Mouse (Mus musculus): Measurements from ENCODE around the gene Dhrs3. TPM values are rescaled to one million over a fixed set of nuclear protein-coding genes. Genes with fewer than 3 reads are reported as not detected.

The Dhrs3 gene
- polyA plus RNA-seq, 1 experiment from 2014 or later, result 19.6 TPM

- Histone ChIP-seq H3K27ac (replicated peaks) (no peak overlapping the region), H3K4me2 (replicated peaks) (no peak overlapping the region), H3K27me3 (no peaks in the 10 kb centered on the region), H3K4me3 (no peak overlapping the region), H3K9me3 (no peaks in the 10 kb centered on the region), H3K4me1 (0 out of 2 replicates have a peak, but pooled peaks cover 4% of the 10 kb centered on the region), H3K9ac (replicated peaks) (no peak overlapping the region), H3K36me3 (no peaks in the 10 kb centered on the region)
- ATAC-seq (replicated peaks), result peak; percentile 61
- 19% methylated on average over 9 of the region's 9 CpGs for WGBS
Observed at GRCm38 (mm10) chr4:144949441-144950326, 57.1 kb downstream of the Dhrs3 start.

DNA sequence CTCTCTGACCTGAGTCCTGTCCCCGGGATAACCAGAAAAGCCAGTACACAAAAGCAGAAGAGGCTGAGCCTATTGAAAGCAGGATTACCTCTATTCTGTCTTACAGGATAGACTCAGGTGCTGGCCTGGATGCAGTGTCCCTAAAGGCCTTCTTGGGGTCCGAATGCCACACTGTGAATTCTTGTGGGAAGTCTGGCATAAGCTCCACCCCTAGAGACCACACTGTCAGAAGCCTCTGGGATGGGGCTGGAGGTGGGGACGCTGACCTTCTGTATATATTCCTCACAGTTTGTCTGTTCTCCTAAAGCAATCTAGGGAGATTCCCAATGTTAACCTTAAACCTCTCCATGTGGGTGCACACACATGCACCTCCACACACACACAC, 57.7 kb downstream of the Dhrs3 start:
- ATAC-seq (replicated peaks), result no peak

DNA sequence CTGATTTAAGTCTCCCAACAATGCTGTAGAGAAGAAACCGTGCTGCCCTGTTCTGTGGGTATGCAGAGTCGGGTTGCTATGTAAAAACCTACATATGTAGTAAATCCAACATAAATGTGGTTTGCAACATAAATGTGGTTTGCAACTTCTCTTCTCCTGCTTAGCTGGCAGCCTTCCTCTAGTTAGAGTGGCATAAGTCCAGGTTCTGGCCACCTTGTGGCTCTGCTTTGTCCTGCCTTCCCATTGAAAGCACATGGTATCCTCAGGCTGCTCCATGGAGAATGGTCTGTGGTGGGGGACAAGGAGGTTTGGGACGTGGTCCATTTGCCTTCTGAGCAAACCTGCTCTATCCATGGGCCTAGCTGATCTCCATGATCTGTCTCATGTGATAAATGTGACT, 58.3 kb downstream of the Dhrs3 start:
- Histone ChIP-seq H3K36me3 (no peaks in the 10 kb centered on the region), H3K4me3 (no peak overlapping the region), H3K9me3 (no peaks in the 10 kb centered on the region), H3K27ac (replicated peaks) (no peak overlapping the region), H3K4me1 (0 out of 2 replicates have a peak, but pooled peaks cover 4% of the 10 kb centered on the region), H3K9ac (replicated peaks) (no peak overlapping the region), H3K27me3 (no peaks in the 10 kb centered on the region), H3K4me2 (replicated peaks) (no peak overlapping the region)
- WGBS, result 82% methylated on average over 3 of the region's 3 CpGs
- no peak for ATAC-seq (replicated peaks)

More for the DNA sequence above, 57.7 kb downstream of the Dhrs3 start:
- Histone ChIP-seq H3K36me3 (no peaks in the 10 kb centered on the region), H3K27me3 (no peaks in the 10 kb centered on the region), H3K27ac (replicated peaks) (no peak overlapping the region), H3K4me3 (no peak overlapping the region), H3K9me3 (no peaks in the 10 kb centered on the region), H3K4me1 (0 out of 2 replicates have a peak, but pooled peaks cover 4% of the 10 kb centered on the region), H3K9ac (replicated peaks) (no peak overlapping the region), H3K4me2 (replicated peaks) (no peak overlapping the region)
- 69% methylated on average over 3 of the region's 3 CpGs for WGBS

DNA sequence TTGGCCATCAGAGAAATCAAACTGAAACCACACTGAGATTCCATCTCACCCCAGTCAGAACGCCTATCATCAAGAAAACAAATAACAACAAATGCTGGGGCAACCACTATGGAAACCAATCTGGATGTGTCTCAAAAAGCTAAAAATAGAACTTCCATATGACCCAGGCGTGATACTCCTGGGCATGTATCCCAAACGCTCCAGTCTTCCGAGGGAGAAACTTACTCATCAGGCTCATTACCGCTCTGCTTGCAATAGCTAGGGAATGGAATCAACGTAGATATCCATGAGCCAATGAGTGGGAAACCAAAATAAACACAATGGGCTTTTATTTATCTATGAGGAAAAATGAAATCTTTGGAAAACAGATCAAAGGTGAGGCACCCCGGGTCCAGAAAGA, 59.2 kb downstream of the Dhrs3 start:
- H3K4me2 ChIP-seq (replicated peaks), result no peak overlapping the region
- WGBS, result 76% methylated on average over 7 of the region's 7 CpGs

DNA sequence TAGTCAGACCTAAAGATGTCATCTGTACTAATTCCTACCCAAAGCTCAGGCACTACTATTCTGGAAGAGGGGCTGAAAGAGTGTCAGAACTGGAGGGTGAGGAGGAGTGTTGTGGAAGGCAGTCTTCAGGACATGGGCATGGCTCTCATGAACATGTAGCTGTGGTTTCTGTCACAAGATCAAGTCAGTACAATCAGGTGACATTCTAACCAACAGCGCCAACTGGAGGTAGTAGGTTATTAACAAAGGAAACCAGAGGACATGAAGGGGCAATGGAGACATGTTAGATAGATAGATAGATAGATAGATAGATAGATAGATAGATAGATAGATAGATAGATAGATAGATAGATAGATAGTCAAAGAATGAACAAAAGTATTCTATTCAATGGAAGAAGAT, 60.8 kb downstream of the Dhrs3 start:
- WGBS, result 98% methylated on average over 1 of the region's 1 CpGs
- Histone ChIP-seq H3K4me1 (0 out of 2 replicates have a peak, but pooled peaks cover 4% of the 10 kb centered on the region), H3K9ac (replicated peaks) (no peak overlapping the region), H3K4me2 (replicated peaks) (no peak overlapping the region), H3K36me3 (no peaks in the 10 kb centered on the region), H3K27ac (replicated peaks) (no peak overlapping the region), H3K9me3 (no peaks in the 10 kb centered on the region), H3K27me3 (no peaks in the 10 kb centered on the region), H3K4me3 (no peak overlapping the region)
- ATAC-seq (replicated peaks), result no peak

More for the DNA sequence above, 59.2 kb downstream of the Dhrs3 start:
- Histone ChIP-seq H3K27ac (replicated peaks) (no peak overlapping the region), H3K36me3 (no peaks in the 10 kb centered on the region), H3K9me3 (no peaks in the 10 kb centered on the region), H3K27me3 (no peaks in the 10 kb centered on the region), H3K4me1 (0 out of 2 replicates have a peak, but pooled peaks cover 4% of the 10 kb centered on the region), H3K4me3 (no peak overlapping the region), H3K9ac (replicated peaks) (no peak overlapping the region)
- no peak for ATAC-seq (replicated peaks)

GRCm38 (mm10) chr4:144955863-144956262, 63.2 kb downstream of the Dhrs3 start:
- 95% methylated on average over 1 of the region's 1 CpGs for WGBS
- Histone ChIP-seq H3K4me3 (no peak overlapping the region), H3K4me2 (replicated peaks) (no peak overlapping the region), H3K27me3 (no peaks in the 10 kb centered on the region), H3K27ac (replicated peaks) (no peak overlapping the region), H3K4me1 (no peaks in the 10 kb centered on the region), H3K9me3 (no peaks in the 10 kb centered on the region), H3K9ac (replicated peaks) (no peak overlapping the region), H3K36me3 (no peaks in the 10 kb centered on the region)
- ATAC-seq (replicated peaks), result no peak

GRCm38 (mm10) chr4:144956293-144956692, 63.7 kb downstream of the Dhrs3 start:
- 81% methylated on average over 1 of the region's 1 CpGs for WGBS
- no peaks in the 10 kb centered on the region for H3K27me3 ChIP-seq
- no peaks in the 10 kb centered on the region for H3K4me1 ChIP-seq
- no peaks in the 10 kb centered on the region for H3K9me3 ChIP-seq
- no peak overlapping the region for H3K4me2 ChIP-seq (replicated peaks)
- ATAC-seq (replicated peaks), result no peak
- H3K9ac ChIP-seq (replicated peaks), result no peak overlapping the region
- no peaks in the 10 kb centered on the region for H3K36me3 ChIP-seq
- no peak overlapping the region for H3K27ac ChIP-seq (replicated peaks)
- no peak overlapping the region for H3K4me3 ChIP-seq

- Histone ChIP-seq H3K27me3 (no peaks in the 10 kb centered on the region), H3K9ac (replicated peaks) (no peak overlapping the region), H3K36me3 (no peaks in the 10 kb centered on the region), H3K4me2 (replicated peaks) (no peak overlapping the region), H3K27ac (replicated peaks) (no peak overlapping the region), H3K4me1 (no peaks in the 10 kb centered on the region), H3K9me3 (no peaks in the 10 kb centered on the region), H3K4me3 (no peak overlapping the region)
- WGBS, result 76% methylated on average over 4 of the region's 4 CpGs
- no peak for ATAC-seq (replicated peaks)
Observed at GRCm38 (mm10) chr4:144957186-144957585, 64.6 kb downstream of the Dhrs3 start.

GRCm38 (mm10) chr4:144957721-144958120, 65.1 kb downstream of the Dhrs3 start:
- ATAC-seq (replicated peaks), result no peak
- H3K9me3 ChIP-seq, result no peaks in the 10 kb centered on the region
- H3K4me3 ChIP-seq, result no peak overlapping the region
- no peak overlapping the region for H3K9ac ChIP-seq (replicated peaks)
- 72% methylated on average over 2 of the region's 2 CpGs for WGBS
- no peak overlapping the region for H3K27ac ChIP-seq (replicated peaks)
- H3K27me3 ChIP-seq, result no peaks in the 10 kb centered on the region
- H3K4me2 ChIP-seq (replicated peaks), result no peak overlapping the region
- no peaks in the 10 kb centered on the region for H3K36me3 ChIP-seq
- no peaks in the 10 kb centered on the region for H3K4me1 ChIP-seq

DNA sequence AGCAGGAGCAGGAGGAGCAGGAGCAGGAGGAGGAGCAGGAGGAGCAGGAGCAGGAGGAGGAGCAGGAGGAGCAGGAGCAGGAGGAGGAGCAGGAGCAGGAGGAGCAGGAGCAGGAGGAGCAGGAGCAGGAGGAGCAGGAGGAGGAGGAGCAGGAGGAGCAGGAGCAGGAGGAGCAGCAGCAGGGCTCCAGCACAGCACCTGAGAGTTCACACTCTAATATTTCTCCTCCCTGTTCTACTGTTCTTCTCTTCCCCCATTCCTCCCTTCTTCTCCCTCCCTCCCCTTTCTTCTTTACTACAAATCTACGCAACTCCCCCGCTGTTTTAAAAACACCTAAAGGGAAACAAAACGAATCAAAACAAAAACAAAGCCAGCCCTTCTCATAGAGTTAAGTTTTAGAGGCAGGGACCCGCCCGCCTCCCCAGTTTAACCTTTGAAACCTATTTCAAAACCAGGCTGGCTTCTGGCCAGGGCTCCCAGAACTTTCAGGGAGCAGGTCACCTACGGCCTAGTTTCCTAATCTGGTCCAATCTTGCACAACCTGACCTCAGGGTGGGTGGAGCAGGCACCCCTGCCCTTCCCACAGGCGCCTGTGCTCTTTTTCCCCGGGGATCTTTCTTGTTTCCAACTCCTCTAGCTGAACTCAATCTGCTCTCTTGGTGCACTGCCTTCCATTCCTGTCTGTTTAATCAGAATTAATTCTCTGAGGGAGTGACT, 67.7 kb downstream of the Dhrs3 start:
- H3K36me3 ChIP-seq, result no peaks in the 10 kb centered on the region
- H3K4me2 ChIP-seq (replicated peaks), result no peak overlapping the region
- H3K4me1 ChIP-seq, result no peaks in the 10 kb centered on the region
- H3K27me3 ChIP-seq, result no peaks in the 10 kb centered on the region
- H3K9ac ChIP-seq (replicated peaks), result no peak overlapping the region
- no peaks in the 10 kb centered on the region for H3K9me3 ChIP-seq
- H3K27ac ChIP-seq (replicated peaks), result no peak overlapping the region
- no peak overlapping the region for H3K4me3 ChIP-seq
- no peak for ATAC-seq (replicated peaks)
- WGBS, result 56% methylated on average over 8 of the region's 8 CpGs

- H3K36me3 ChIP-seq, result no peaks in the 10 kb centered on the region
- WGBS, result 71% methylated on average over 4 of the region's 4 CpGs
- no peak for ATAC-seq (replicated peaks)
- no peak overlapping the region for H3K4me3 ChIP-seq
- H3K9me3 ChIP-seq, result no peaks in the 10 kb centered on the region
- H3K9ac ChIP-seq (replicated peaks), result no peak overlapping the region
- H3K4me1 ChIP-seq, result no peaks in the 10 kb centered on the region
- H3K4me2 ChIP-seq (replicated peaks), result no peak overlapping the region
- no peaks in the 10 kb centered on the region for H3K27me3 ChIP-seq
- no peak overlapping the region for H3K27ac ChIP-seq (replicated peaks)
Observed at GRCm38 (mm10) chr4:144961232-144961631, 68.6 kb downstream of the Dhrs3 start.

DNA sequence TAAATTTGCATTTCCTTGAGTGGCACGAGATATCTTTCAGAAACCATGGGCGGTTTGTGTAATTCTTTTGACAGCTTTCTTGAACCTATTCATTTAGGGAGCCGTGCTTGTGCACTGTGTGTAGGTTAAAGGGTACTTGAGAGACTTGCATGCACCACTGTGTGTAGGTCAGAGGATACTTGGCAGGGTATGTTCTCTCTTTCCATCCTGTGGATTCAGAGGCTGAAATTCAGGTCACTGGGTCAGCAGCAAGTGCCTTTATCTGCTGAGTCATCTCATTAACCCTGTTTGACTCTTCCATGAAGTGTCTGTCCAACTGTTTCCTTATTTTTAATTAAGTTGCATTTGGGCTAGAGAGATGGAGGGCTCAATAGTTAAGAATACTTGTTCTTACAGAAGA, 69.1 kb downstream of the Dhrs3 start:
- Histone ChIP-seq H3K4me3 (no peak overlapping the region), H3K9ac (replicated peaks) (no peak overlapping the region), H3K4me2 (replicated peaks) (no peak overlapping the region), H3K36me3 (no peaks in the 10 kb centered on the region), H3K27ac (replicated peaks) (no peak overlapping the region), H3K27me3 (no peaks in the 10 kb centered on the region), H3K9me3 (no peaks in the 10 kb centered on the region), H3K4me1 (no peaks in the 10 kb centered on the region)
- WGBS, result 56% methylated on average over 3 of the region's 3 CpGs
- no peak for ATAC-seq (replicated peaks)
